Mouse (Mus musculus): ENCODE data around the gene Gm11565. TPM values are rescaled to one million over a fixed set of nuclear protein-coding genes. Genes with fewer than 3 reads are reported as not detected.
"Not testable (repeated sequence)": the region's sequence is repeated elsewhere in the genome, so short reads cannot be mapped to it uniquely, and the experiment has no call there.

The Gm11565 gene
- not detected in 2 replicates for polyA plus RNA-seq (2012; ENCODE audit: insufficient read depth, insufficient read length, low replicate concordance, missing spikeins)

DNA sequence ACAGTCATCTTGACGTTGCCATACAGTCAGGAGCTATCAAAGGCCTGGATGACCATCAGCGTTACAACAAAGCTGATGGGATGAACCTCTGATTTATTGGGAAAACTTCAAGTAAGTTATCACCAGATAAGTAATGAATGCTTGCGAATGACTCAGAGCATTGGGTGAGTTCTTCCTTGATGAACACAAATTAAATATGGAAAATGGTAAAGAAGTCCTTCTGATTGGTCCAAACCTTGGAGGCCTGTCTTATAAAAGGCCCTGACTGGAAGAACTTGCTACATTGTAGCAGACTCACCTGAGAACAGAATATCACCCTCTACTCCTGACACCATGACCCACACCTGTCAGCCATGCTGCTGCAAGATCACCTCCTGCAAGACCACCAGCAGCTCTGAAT lies at the start of gene Gm11565:
Gene Gm11565, plus strand, starts transcription at position 301 of the 400 bp plus-strand sequence.
- TF ChIP-seq CTCF (IDR thresholded peaks at IDR 0.05; ENCODE audit: insufficient read depth, low read depth, low read length) = no peak
- TF ChIP-seq POLR2A (IDR thresholded peaks at IDR 0.05; ENCODE audit: insufficient read depth, low read depth, low read length) = no peak
- WGBS = 92% methylated on average over 3 of the region's 3 CpGs
- Histone ChIP-seq H3K4me3 (ENCODE audit: insufficient read depth, low read depth, low read length) (no peak within 1 kb of the TSS), H3K4me1 (ENCODE audit: control insufficient read depth, insufficient read depth, low read length) (no peaks in the 10 kb centered on the region), H3K27ac (ENCODE audit: insufficient read depth, low read depth, low read length) (no peak within 1 kb of the TSS)

DNA sequence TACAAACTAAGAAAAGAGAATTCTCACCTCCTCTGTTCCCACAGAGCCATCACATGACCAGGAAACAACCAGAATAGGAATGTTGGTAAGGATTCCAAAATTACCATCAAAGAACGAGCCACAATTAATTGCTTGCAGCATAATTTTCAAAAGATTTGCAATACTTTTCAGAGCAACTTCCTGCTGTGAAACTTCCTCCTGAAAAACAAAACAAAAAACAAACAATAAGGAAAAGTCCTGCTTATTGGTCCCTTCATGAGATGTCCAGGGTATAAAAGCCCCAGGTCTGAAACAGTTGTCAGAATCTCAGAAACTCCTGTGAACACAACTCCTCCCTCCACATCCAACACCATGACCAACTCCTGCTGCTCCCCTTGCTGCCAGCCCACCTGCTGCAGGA lies 41.5 kb upstream of the Gm11565 start, which contains the start of gene Krtap9-1:
Gene Krtap9-1, plus strand, starts transcription at position 301 of the 400 bp plus-strand sequence.
- not testable (repeated sequence) for H3K4me1 ChIP-seq (ENCODE audit: control insufficient read depth, insufficient read depth, low read length); H3K4me3 ChIP-seq (ENCODE audit: insufficient read depth, low read depth, low read length); H3K27ac ChIP-seq (ENCODE audit: insufficient read depth, low read depth, low read length)
- WGBS = 34% methylated on average over 1 of the region's 1 CpGs

DNA sequence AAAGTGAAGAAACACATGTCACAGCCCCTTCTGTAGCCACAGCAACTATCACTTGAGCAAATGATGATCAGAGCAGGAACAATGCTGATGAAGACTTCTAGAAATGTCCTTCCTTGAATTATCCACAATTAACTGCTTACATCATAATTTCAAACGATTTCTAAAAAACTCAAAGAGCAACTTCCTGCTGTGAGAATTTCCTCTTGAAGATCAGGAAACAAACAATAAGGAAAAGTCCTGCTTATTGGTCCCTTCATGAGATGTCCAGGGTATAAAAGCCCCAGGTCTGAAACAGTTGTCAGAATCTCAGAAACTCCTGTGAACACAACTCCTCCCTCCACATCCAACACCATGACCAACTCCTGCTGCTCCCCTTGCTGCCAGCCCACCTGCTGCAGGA lies 35.7 kb upstream of the Gm11565 start, which contains the start of gene Gm11567:
Gene Gm11567, plus strand, starts transcription at position 301 of the 400 bp plus-strand sequence.
- 49% methylated on average over 1 of the region's 1 CpGs for WGBS

DNA sequence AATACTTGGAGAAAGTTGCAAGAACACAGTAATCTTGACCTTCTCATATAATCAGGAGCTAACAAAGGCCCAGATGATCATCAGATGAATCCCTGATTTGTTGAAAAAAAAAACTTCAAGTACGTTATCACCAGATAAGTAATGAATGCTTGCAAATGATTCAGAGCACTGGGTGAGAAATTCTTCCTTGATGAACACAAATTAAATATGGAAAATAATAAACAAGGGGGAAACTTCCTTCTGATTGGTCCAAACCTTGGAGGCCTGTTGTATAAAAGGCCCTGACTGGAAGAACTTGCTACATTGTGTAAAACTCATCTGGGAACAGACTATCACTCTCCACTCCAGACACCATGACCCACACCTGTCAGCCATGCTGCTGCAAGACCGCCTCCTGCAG lies 6.9 kb upstream of the Gm11565 start, which contains the start of gene Krtap31-1:
Gene Krtap31-1, plus strand, starts transcription at position 301 of the 400 bp plus-strand sequence.
- Histone ChIP-seq H3K4me1 (ENCODE audit: control insufficient read depth, insufficient read depth, low read length) (no peaks in the 10 kb centered on the region), H3K4me3 (ENCODE audit: insufficient read depth, low read depth, low read length) (no peak within 1 kb of the TSS), H3K27ac (ENCODE audit: insufficient read depth, low read depth, low read length) (no peak within 1 kb of the TSS)
- 91% methylated on average over 2 of the region's 2 CpGs for WGBS
- TF ChIP-seq POLR2A (IDR thresholded peaks at IDR 0.05; ENCODE audit: insufficient read depth, low read depth, low read length) (no peak), CTCF (IDR thresholded peaks at IDR 0.05; ENCODE audit: insufficient read depth, low read depth, low read length) (no peak)

More for the DNA sequence above, 35.7 kb upstream of the Gm11565 start, which contains the start of gene Gm11567:
- not testable (repeated sequence) for H3K4me1 ChIP-seq (ENCODE audit: control insufficient read depth, insufficient read depth, low read length); H3K27ac ChIP-seq (ENCODE audit: insufficient read depth, low read depth, low read length); H3K4me3 ChIP-seq (ENCODE audit: insufficient read depth, low read depth, low read length)

DNA sequence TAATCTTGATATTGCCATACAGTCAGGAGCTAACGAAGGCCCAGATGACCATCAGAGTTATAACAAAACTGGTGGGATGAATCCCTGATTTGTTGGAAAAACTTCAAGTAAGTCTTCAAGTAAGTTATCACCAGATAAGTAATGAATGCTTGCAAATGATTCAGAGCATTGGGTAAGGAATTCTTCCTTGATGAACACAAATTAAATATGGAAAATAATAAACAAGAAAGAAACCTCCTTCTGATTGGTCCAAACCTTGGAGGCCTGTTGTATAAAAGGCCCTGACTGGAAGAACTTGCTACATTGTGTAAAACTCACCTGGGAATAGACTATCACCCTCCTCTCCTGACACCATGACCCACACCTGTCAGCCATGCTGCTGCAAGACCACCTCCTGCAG lies 21.4 kb downstream of the Gm11565 start, which contains the start of gene Krtap31-2:
Gene Krtap31-2, plus strand, starts transcription at position 301 of the 400 bp plus-strand sequence.
- no peaks in the 10 kb centered on the region for H3K4me1 ChIP-seq (ENCODE audit: control insufficient read depth, insufficient read depth, low read length)
- TF ChIP-seq CTCF (IDR thresholded peaks at IDR 0.05; ENCODE audit: insufficient read depth, low read depth, low read length) (no peak), POLR2A (IDR thresholded peaks at IDR 0.05; ENCODE audit: insufficient read depth, low read depth, low read length) (no peak)
- WGBS = 90% methylated on average over 1 of the region's 1 CpGs
- no peak within 1 kb of the TSS for H3K4me3 ChIP-seq (ENCODE audit: insufficient read depth, low read depth, low read length)
- no peak within 1 kb of the TSS for H3K27ac ChIP-seq (ENCODE audit: insufficient read depth, low read depth, low read length)

DNA sequence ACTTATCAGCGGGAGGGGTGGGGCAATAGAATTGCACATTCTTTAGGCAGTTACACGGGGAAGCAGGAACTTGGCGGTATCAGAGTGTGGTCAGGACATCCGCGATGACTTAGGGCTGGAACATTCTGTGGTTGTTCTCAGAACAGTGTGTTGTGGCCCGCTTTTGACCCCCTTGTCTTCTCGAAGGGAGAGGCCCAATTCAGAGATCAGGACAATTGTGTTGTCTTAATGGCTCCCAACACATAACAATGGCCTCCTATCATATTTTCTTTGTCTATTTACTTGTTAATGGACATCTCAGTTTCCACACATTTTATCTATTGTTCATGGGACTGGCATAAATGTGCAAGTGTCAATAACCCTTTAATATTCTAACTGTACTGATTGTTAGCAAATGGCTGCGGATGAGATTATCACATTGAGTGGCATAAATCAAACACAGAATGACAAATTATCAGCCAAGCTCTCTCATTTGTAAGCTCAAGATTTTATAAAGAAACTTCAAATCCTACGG lies 23.3 kb downstream of the Gm11565 start:
- Histone ChIP-seq H3K27ac (ENCODE audit: insufficient read depth, low read depth, low read length) (no peak overlapping the region), H3K4me1 (ENCODE audit: control insufficient read depth, insufficient read depth, low read length) (no peaks in the 10 kb centered on the region), H3K4me3 (ENCODE audit: insufficient read depth, low read depth, low read length) (no peak overlapping the region)
- 84% methylated on average over 9 of the region's 9 CpGs for WGBS
- TF ChIP-seq POLR2A (IDR thresholded peaks at IDR 0.05; ENCODE audit: insufficient read depth, low read depth, low read length) = no peak
- no peak for TF ChIP-seq CTCF (IDR thresholded peaks at IDR 0.05; ENCODE audit: insufficient read depth, low read depth, low read length)

DNA sequence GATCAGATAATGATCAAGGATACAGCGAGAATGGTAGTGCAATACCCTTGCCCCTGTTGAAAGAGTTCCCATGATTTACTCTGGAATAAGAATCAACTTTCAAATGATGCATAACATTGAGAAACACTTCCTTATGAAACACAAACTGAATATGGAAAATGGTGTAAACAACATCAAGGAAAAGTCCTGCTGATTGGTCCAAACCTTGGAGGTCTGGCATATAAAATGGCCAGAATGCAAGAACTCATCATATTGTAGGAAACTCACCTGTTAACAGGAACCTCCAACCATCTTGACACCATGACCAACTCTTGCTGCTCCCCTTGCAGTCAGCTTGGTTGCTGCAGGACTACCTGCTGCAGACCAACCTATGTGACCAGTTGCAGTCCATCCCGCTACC lies 33.6 kb downstream of the Gm11565 start, which contains the start of gene Krtap9-5:
Gene Krtap9-5, plus strand, starts transcription at position 301 of the 400 bp plus-strand sequence.
- 99% methylated on average over 2 of the region's 2 CpGs for WGBS
- no peak within 1 kb of the TSS for H3K27ac ChIP-seq (ENCODE audit: insufficient read depth, low read depth, low read length)
- no peak within 1 kb of the TSS for H3K4me3 ChIP-seq (ENCODE audit: insufficient read depth, low read depth, low read length)
- TF ChIP-seq POLR2A (IDR thresholded peaks at IDR 0.05; ENCODE audit: insufficient read depth, low read depth, low read length) = no peak
- no peak for TF ChIP-seq CTCF (IDR thresholded peaks at IDR 0.05; ENCODE audit: insufficient read depth, low read depth, low read length)
- H3K4me1 ChIP-seq (ENCODE audit: control insufficient read depth, insufficient read depth, low read length) = no peaks in the 10 kb centered on the region

DNA sequence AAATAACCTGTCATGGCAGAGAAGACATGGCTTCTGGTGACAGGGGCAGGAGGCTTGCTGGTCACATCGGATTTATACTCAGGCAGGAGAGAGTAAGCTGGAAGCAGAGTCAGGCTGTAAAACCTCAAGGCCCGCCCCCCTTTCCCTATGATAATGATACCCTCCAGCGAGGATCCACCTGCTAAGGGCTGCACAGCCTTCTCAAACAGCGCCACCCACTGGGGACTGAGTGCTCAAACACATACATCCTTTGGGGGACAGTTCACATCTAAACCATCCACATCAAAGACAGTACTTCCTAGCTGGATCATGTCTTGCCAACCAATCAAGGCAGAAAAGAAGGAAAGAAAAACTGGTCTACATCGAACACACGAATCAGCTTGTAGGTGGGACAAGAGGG lies 49.7 kb downstream of the Gm11565 start:
- Histone ChIP-seq H3K4me1 (ENCODE audit: control insufficient read depth, insufficient read depth, low read length) (no peaks in the 10 kb centered on the region), H3K27ac (ENCODE audit: insufficient read depth, low read depth, low read length) (no peak overlapping the region), H3K4me3 (ENCODE audit: insufficient read depth, low read depth, low read length) (no peak overlapping the region)
- TF ChIP-seq POLR2A (IDR thresholded peaks at IDR 0.05; ENCODE audit: insufficient read depth, low read depth, low read length) = no peak
- no peak for TF ChIP-seq CTCF (IDR thresholded peaks at IDR 0.05; ENCODE audit: insufficient read depth, low read depth, low read length)
- 57% methylated on average over 6 of the region's 6 CpGs for WGBS

Other genes with a start within 250 kb of the Gm11565 start
- gene Krtap4-6, start 248.8 kb upstream of the Gm11565 start, polyA plus RNA-seq (2012; ENCODE audit: insufficient read depth, insufficient read length, low replicate concordance, missing spikeins) = not detected in 2 replicates
- gene Gm14190, start 224.0 kb upstream of the Gm11565 start, polyA plus RNA-seq (2012; ENCODE audit: insufficient read depth, insufficient read length, low replicate concordance, missing spikeins) = not detected in 2 replicates
- gene Gm14180, start 180.5 kb upstream of the Gm11565 start, polyA plus RNA-seq (2012; ENCODE audit: insufficient read depth, insufficient read length, low replicate concordance, missing spikeins) = not detected in 2 replicates
- gene Gm11595, start 141.8 kb upstream of the Gm11565 start, polyA plus RNA-seq (2012; ENCODE audit: insufficient read depth, insufficient read length, low replicate concordance, missing spikeins) = not detected in 2 replicates
- gene Krtap4-8, start 134.0 kb upstream of the Gm11565 start, polyA plus RNA-seq (2012; ENCODE audit: insufficient read depth, insufficient read length, low replicate concordance, missing spikeins) = not detected in 2 replicates
- gene Krtap4-9, start 129.6 kb upstream of the Gm11565 start, polyA plus RNA-seq (2012; ENCODE audit: insufficient read depth, insufficient read length, low replicate concordance, missing spikeins) = not detected in 2 replicates
- gene Gm11596, start 121.3 kb upstream of the Gm11565 start, polyA plus RNA-seq (2012; ENCODE audit: insufficient read depth, insufficient read length, low replicate concordance, missing spikeins) = not detected in 2 replicates
- not detected in 2 replicates for gene Gm11569, start 115.8 kb upstream of the Gm11565 start, polyA plus RNA-seq (2012; ENCODE audit: insufficient read depth, insufficient read length, low replicate concordance, missing spikeins)
- gene Gm11554, start 110.3 kb upstream of the Gm11565 start, polyA plus RNA-seq (2012; ENCODE audit: insufficient read depth, insufficient read length, low replicate concordance, missing spikeins) = not detected in 2 replicates
- gene Krtap4-13, start 104.9 kb upstream of the Gm11565 start, polyA plus RNA-seq (2012; ENCODE audit: insufficient read depth, insufficient read length, low replicate concordance, missing spikeins) = not detected in 2 replicates
- gene Gm11564, start 99.1 kb upstream of the Gm11565 start, polyA plus RNA-seq (2012; ENCODE audit: insufficient read depth, insufficient read length, low replicate concordance, missing spikeins) = not detected in 2 replicates
- gene 2300003K06Rik, start 76.7 kb upstream of the Gm11565 start, polyA plus RNA-seq (2012; ENCODE audit: insufficient read depth, insufficient read length, low replicate concordance, missing spikeins) = not detected in 2 replicates
- gene Krtap4-16, start 63.1 kb upstream of the Gm11565 start, polyA plus RNA-seq (2012; ENCODE audit: insufficient read depth, insufficient read length, low replicate concordance, missing spikeins) = not detected in 2 replicates
- not detected in 2 replicates for gene Gm11568, start 56.8 kb upstream of the Gm11565 start, polyA plus RNA-seq (2012; ENCODE audit: insufficient read depth, insufficient read length, low replicate concordance, missing spikeins)
- not detected in 2 replicates for gene Gm11559, start 50.3 kb upstream of the Gm11565 start, polyA plus RNA-seq (2012; ENCODE audit: insufficient read depth, insufficient read length, low replicate concordance, missing spikeins)
- gene Krtap9-1, start 41.4 kb upstream of the Gm11565 start, polyA plus RNA-seq (2012; ENCODE audit: insufficient read depth, insufficient read length, low replicate concordance, missing spikeins) = not detected in 2 replicates
- not detected in 2 replicates for gene Gm11567, start 35.6 kb upstream of the Gm11565 start, polyA plus RNA-seq (2012; ENCODE audit: insufficient read depth, insufficient read length, low replicate concordance, missing spikeins)
- not detected in 2 replicates for gene Krtap31-1, start 6.8 kb upstream of the Gm11565 start, polyA plus RNA-seq (2012; ENCODE audit: insufficient read depth, insufficient read length, low replicate concordance, missing spikeins)
- gene Krtap31-2, start 21.5 kb downstream of the Gm11565 start, polyA plus RNA-seq (2012; ENCODE audit: insufficient read depth, insufficient read length, low replicate concordance, missing spikeins) = not detected in 2 replicates
- gene Krtap9-5, start 33.7 kb downstream of the Gm11565 start, polyA plus RNA-seq (2012; ENCODE audit: insufficient read depth, insufficient read length, low replicate concordance, missing spikeins) = not detected in 2 replicates
- gene Krtap29-1, start 64.3 kb downstream of the Gm11565 start, polyA plus RNA-seq (2012; ENCODE audit: insufficient read depth, insufficient read length, low replicate concordance, missing spikeins) = not detected in 2 replicates
- gene Krtap16-1, start 71.8 kb downstream of the Gm11565 start, polyA plus RNA-seq (2012; ENCODE audit: insufficient read depth, insufficient read length, low replicate concordance, missing spikeins) = not detected in 2 replicates
- gene Krtap17-1, start 79.2 kb downstream of the Gm11565 start, polyA plus RNA-seq (2012; ENCODE audit: insufficient read depth, insufficient read length, low replicate concordance, missing spikeins) = not detected in 2 replicates
- gene Krt33a, start 101.5 kb downstream of the Gm11565 start, polyA plus RNA-seq (2012; ENCODE audit: insufficient read depth, insufficient read length, low replicate concordance, missing spikeins) = not detected in 2 replicates
- gene Krt33b, start 115.1 kb downstream of the Gm11565 start, polyA plus RNA-seq (2012; ENCODE audit: insufficient read depth, insufficient read length, low replicate concordance, missing spikeins) = not detected in 2 replicates
- gene Krt34, start 126.8 kb downstream of the Gm11565 start, polyA plus RNA-seq (2012; ENCODE audit: insufficient read depth, insufficient read length, low replicate concordance, missing spikeins) = not detected in 2 replicates
- gene Krt31, start 135.8 kb downstream of the Gm11565 start, polyA plus RNA-seq (2012; ENCODE audit: insufficient read depth, insufficient read length, low replicate concordance, missing spikeins) = not detected in 2 replicates
- gene Krt32, start 173.5 kb downstream of the Gm11565 start, polyA plus RNA-seq (2012; ENCODE audit: insufficient read depth, insufficient read length, low replicate concordance, missing spikeins) = not detected in 2 replicates
- not detected in 2 replicates for gene Krt35, start 181.5 kb downstream of the Gm11565 start, polyA plus RNA-seq (2012; ENCODE audit: insufficient read depth, insufficient read length, low replicate concordance, missing spikeins)
- gene Krt36, start 190.9 kb downstream of the Gm11565 start, polyA plus RNA-seq (2012; ENCODE audit: insufficient read depth, insufficient read length, low replicate concordance, missing spikeins) = not detected in 2 replicates
- not detected in 2 replicates for gene Krt13, start 206.8 kb downstream of the Gm11565 start, polyA plus RNA-seq (2012; ENCODE audit: insufficient read depth, insufficient read length, low replicate concordance, missing spikeins)
- gene Krt15, start 221.2 kb downstream of the Gm11565 start, polyA plus RNA-seq (2012; ENCODE audit: insufficient read depth, insufficient read length, low replicate concordance, missing spikeins) = not detected in 2 replicates
- gene Krt19, start 233.9 kb downstream of the Gm11565 start, polyA plus RNA-seq (2012; ENCODE audit: insufficient read depth, insufficient read length, low replicate concordance, missing spikeins) = not detected in 2 replicates